Mouse (Mus musculus): Measurements from ENCODE around the gene Ampd1.

DNA sequence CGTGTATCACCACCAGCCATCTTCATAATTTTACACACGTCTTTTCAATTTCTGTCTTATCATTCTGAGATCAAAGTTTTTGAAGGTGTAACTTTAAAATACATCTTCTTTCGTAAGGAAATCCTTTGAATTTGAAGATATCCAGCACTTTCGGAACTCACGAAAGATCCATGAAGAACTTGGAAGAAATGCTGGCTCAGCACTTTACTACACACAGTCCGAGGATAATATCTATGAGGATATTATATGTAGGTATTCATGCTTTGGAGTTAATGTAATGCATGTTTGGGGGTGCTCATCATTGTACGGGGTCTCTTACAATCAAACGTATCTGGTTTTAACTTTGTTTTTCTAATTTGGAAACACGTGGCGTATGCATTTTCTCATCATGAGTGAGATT lies 59.3 kb downstream of the Ampd1 start:
- TF ChIP-seq POLR2A (IDR thresholded peaks at IDR 0.05; ENCODE audit: control insufficient read depth, low read depth, low read length) (no peak), CTCF (IDR thresholded peaks at IDR 0.05; ENCODE audit: control insufficient read depth, insufficient read depth, insufficient replicate concordance, low read depth, low read length) (no peak)
